Mouse (Mus musculus): ENCODE measurements around the gene Tm6sf1.

DNA sequence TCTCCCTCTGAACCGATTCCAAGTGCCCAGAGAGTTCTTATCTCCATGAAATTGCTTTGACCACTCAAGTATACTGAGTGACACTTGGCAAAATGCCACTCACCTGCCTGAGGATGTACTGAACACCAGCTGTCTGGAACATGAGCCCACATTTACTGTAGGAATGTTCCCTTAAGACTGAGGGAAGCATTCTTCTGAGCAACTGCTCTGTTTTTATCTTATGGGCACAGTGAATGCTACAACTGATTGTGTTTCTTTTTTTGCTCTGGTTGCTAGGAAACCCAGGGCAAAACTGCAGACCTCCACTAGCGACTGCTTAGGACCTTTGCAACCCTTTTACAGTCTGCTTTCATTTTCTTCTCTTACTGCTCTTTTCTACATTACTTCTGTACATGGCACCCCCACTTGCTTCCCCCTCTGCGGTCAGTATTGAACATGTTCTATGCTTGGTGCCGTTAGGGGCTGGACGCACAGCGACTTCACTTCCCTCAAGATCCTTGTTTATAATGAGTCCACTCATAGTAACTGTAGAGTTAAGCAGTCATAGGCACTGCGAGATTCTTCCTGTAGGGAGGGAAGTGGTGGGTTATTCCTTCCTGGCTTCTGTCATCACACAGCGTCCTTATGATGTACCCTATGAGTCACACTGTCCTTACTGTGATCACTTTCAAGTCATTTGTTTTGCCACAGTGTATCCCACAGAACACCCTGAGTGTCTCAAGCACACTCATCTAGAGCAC, 4.1 kb upstream of the Tm6sf1 start:
- TF ChIP-seq HCFC1 (IDR thresholded peaks at IDR 0.05; ENCODE audit: borderline replicate concordance, insufficient read depth, low read length): no peak
- no peak for TF ChIP-seq MAFK (IDR thresholded peaks at IDR 0.05; ENCODE audit: insufficient read depth, low read depth, low read length)

Measured in ES-E14 (cell line).